Mouse (Mus musculus) liver, embryonic 14.5 days (tissue): ENCODE measurements around the gene Slfn1.

Source experiments
- CTCF ChIP-seq: IDR thresholded peaks from 2 replicates; pipeline ENCODE4 v1.5.1; 2016; ENCODE audit warnings: antibody characterized with exemption, low read depth, control low read depth
- EP300 ChIP-seq: IDR thresholded peaks from 2 replicates; pipeline ENCODE4 v1.6.1; 2016; ENCODE audit warnings: antibody characterized with exemption, low read depth

- TF ChIP-seq CTCF (no peak), EP300 (no peak)
Observed at GRCm38 (mm10) chr11:83116597-83117227, at the start of gene Slfn1.
